Mouse (Mus musculus): ENCODE measurements at regions not wholly inside any gene's neighbourhood (a gene's known extent, or its start where the extent isn't known, plus 50 kb on each side); places are given as distances from the start of the nearest gene placed in this dataset.

- no peak for DNase-seq (ENCODE audit: low spot score)
These were observed 75.8 kb upstream of the Gm26897 start for GRCm38 (mm10) chr5:111657759-111658429.

- no peak for DNase-seq (ENCODE audit: low spot score)
These were observed 74.5 kb upstream of the Gm26897 start for GRCm38 (mm10) chr5:111659229-111659628.

- DNase-seq (ENCODE audit: low spot score) = no peak
These were observed 73.3 kb upstream of the Gm26897 start for GRCm38 (mm10) chr5:111660447-111660846.

GRCm38 (mm10) chr5:111660968-111661367, 72.8 kb upstream of the Gm26897 start:
- DNase-seq (ENCODE audit: low spot score) = no peak

GRCm38 (mm10) chr5:111661971-111662370, 71.8 kb upstream of the Gm26897 start:
- peak; percentile 75 for DNase-seq (ENCODE audit: low spot score)

- no peak for DNase-seq (ENCODE audit: low spot score)
These were observed 69.9 kb upstream of the Gm26897 start for GRCm38 (mm10) chr5:111663831-111664230.

- no peak for DNase-seq (ENCODE audit: low spot score)
These were observed 68.3 kb upstream of the Gm26897 start for GRCm38 (mm10) chr5:111665406-111665805.

- DNase-seq (ENCODE audit: low spot score) = no peak
These were observed 67.7 kb upstream of the Gm26897 start for GRCm38 (mm10) chr5:111666007-111666406.

GRCm38 (mm10) chr5:111667901-111668300, 65.8 kb upstream of the Gm26897 start:
- no peak for DNase-seq (ENCODE audit: low spot score)

GRCm38 (mm10) chr5:111669139-111669538, 64.6 kb upstream of the Gm26897 start:
- no peak for DNase-seq (ENCODE audit: low spot score)

- peak; percentile 64 for DNase-seq (ENCODE audit: low spot score)
These were observed 62.0 kb upstream of the Gm26897 start for GRCm38 (mm10) chr5:111671762-111672161.

- no peak for DNase-seq (ENCODE audit: low spot score)
These were observed 58.6 kb upstream of the Gm26897 start for GRCm38 (mm10) chr5:111674976-111675672.

- peak; percentile 78 for DNase-seq (ENCODE audit: low spot score)
These were observed 58.0 kb upstream of the Gm26897 start for GRCm38 (mm10) chr5:111675673-111676261.

- DNase-seq (ENCODE audit: low spot score) = no peak
These were observed 55.8 kb upstream of the Gm26897 start for GRCm38 (mm10) chr5:111677847-111678311.

GRCm38 (mm10) chr5:111678496-111678895, 55.2 kb upstream of the Gm26897 start:
- no peak for DNase-seq (ENCODE audit: low spot score)

- DNase-seq (ENCODE audit: low spot score) = no peak
These were observed 52.2 kb upstream of the Gm26897 start for GRCm38 (mm10) chr5:111681362-111682028.

GRCm38 (mm10) chr5:111682899-111683298, 50.8 kb upstream of the Gm26897 start:
- DNase-seq (ENCODE audit: low spot score) = peak; percentile 73
